Mouse (Mus musculus) embryonic fibroblast, embryonic 13.5 days (primary cell): ENCODE measurements around the gene Sptb. TPM values are rescaled to one million over a fixed set of nuclear protein-coding genes. Genes with fewer than 3 reads are reported as not detected.

Experiments
- H3K27ac ChIP-seq: 2 replicates; pipeline ENCODE4 v1.5.1; 2012; ENCODE audit warnings: low read length, control low read depth, inconsistent platforms; ENCODE audit not compliant: insufficient read depth
- H3K4me1 ChIP-seq: 2 replicates; pipeline ENCODE4 v1.6.1; 2011; ENCODE audit warnings: low read length; ENCODE audit not compliant: control insufficient read depth, insufficient read depth
- H3K4me3 ChIP-seq: 2 replicates; pipeline ENCODE4 v1.5.1; 2011; ENCODE audit warnings: mild to moderate bottlenecking, control low read depth, low read length; ENCODE audit not compliant: insufficient read depth
- CTCF ChIP-seq: IDR thresholded peaks from 2 replicates; pipeline ENCODE4 v1.5.1; 2011; ENCODE audit warnings: mild to moderate bottlenecking, control low read depth, low read length, moderate library complexity, borderline replicate concordance; ENCODE audit not compliant: insufficient read depth
- POLR2A ChIP-seq: IDR thresholded peaks from 2 replicates; pipeline ENCODE4 v1.6.1; 2011; ENCODE audit warnings: low read depth, mild to moderate bottlenecking, control low read depth, low read length, moderate library complexity
- polyA plus RNA-seq: library from polyadenylated mRNA; stranded (reverse); fragments of >200 nt; gene quantifications from 2 replicates; pipeline ENCODE4 v1.2.4, GENCODE M21; 2011; ENCODE audit warnings: low read depth; ENCODE audit not compliant: missing spikeins, insufficient read length

Gene Sptb
- not detected in 2 replicates for polyA plus RNA-seq

DNA sequence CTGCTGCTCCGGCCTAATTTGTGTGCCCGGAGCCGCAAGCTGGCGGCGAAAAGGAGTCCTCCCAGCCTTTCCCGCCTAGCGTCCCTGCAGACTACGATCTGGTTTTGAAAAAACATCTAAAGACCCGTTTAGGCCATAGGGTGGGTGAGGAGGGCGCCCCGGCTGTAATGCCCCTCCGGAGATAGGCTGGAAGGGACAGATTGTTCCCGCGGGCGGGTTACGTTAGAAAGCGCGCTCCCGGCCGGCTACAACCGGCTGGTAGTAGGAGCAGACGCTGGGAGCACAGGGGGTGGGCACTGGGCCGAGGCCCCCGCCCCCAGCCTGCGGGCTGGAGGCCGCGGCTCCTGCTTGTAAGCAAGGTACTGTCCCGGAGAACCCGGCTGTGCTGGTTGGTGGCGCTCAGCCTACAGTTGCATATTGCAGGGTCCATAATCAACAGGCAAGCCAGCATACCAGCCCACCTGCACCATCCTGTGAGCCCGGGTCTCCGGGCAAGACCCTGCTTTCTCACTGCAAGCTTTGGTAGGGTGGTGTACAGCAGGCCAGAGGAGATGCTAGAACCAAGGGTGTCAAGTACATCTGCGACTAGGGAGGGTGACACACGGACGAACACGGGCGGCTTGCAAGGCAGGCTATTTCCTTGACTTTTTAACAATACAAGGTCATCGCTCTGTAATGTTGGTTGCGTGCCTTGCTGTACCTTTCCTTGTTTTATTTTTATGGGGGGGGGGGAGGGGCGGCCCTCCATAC, at the start of gene Sptb:
TSS of gene Sptb (minus strand) at position 197 of the 750 bp plus-strand sequence.
- Histone ChIP-seq H3K4me1 (no peaks in the 10 kb centered on the region), H3K27ac (no peak within 1 kb of the TSS), H3K4me3 (peak within 1 kb of the TSS; percentile 36)
- TF ChIP-seq POLR2A (no peak), CTCF (no peak)

DNA sequence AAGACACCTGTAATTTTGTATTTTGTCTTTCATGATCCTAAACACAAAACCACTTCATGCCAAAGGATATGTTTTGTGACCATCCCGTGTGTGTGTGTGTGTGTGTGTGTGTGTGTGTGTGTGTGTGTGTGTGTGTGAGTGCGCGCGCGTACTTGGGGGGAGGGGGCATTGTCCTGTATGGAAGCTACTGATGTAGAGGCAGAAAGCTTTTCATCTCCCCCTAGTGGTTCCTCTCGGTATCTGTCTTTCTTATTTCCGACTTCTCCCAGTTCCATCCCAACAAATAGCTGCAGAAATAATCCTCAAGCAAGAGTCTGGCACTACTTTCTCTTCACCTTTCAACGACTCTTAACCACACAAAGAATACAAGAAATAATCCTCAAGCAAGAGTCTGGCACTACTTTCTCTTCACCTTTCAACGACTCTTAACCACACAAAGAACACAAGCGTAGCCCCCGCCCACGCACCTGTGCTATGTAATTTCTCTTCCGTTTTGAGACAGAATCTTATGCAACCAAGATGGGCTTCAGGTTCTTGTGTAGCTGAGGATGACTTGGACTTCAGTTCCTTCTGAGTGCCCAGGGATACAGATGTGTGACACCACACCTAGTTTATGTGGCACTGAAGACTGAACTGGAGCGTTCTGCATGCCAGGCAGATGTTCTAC, 42.4 kb upstream of the Sptb start:
- Histone ChIP-seq H3K4me1 (no peaks in the 10 kb centered on the region), H3K4me3 (no peak overlapping the region), H3K27ac (no peak overlapping the region)
- TF ChIP-seq CTCF: no peak; the same call in 1 of the 2 replicates
- TF ChIP-seq POLR2A: no peak

DNA sequence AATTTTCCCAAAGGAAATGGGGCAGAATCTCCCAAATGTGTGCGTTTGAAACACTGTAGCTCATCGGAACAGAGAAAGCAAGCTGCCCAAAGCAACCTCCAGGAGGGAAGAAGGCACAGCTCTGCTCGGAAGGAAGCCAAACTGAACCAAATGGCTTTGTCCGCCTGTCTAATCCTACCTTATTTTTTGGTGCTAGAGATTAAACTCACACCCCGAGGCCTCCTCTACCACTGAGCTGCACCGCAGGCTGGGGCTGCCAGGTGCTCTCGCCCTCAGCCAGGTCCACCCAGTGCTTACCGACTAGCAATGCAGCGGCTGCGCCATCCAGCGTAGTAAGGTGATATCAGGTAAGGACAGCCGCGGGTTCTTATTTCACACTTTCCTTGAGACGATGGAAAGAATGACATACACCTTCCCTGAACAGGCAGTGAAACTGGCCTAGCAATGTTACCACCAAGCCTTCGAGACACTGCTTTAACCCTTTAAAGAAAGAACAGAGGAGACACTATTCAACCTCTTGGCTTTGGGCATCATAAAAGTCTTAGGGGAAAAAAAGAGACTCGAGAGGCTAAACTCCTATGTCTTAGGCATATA, 40.6 kb upstream of the Sptb start:
- Histone ChIP-seq H3K4me1 (no peaks in the 10 kb centered on the region), H3K4me3 (no peak overlapping the region), H3K27ac (no peak overlapping the region)
- TF ChIP-seq POLR2A: no peak
- no peak for TF ChIP-seq CTCF

DNA sequence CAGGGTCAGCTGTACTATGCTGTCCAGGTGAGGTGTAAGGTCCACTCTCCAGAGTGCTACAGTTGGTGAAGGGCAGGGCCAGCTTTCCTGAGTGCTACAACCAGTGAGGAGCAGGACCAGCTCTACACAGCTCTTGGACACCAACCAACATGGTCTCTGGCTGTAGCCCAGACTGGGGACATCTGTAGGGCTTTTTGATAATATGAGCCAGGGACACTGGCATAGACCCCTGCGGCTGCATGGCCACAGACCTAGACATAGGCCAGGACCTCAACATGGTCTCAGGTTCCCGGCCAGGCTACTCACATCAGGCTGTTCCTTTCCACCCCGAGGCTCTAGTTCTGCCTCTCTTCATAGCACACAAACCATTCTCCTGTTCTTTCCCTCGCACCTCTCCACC, 17.6 kb upstream of the Sptb start:
- Histone ChIP-seq H3K27ac (no peak overlapping the region), H3K4me1 (no peaks in the 10 kb centered on the region)
- TF ChIP-seq CTCF: no peak
- TF ChIP-seq POLR2A: no peak

DNA sequence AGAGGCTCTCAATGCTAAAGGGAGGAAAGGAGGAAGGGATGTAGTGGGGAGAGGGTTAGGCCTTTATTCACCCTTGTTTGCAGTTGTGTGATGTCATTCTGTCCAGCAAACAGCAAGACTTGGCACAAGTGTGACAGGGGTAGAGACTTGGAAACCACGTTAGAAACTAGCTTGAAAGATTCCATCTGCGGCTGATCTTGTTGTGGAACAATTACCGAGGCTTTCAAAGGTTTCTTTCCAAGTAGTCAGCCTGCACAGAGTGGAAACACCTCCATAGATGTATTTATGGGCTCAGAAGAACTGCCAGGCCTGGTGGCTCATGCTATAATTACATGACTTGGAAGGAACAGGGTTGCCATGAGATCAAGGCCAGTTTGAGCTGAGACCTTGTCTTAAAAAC, 11.7 kb upstream of the Sptb start:
- H3K27ac ChIP-seq: no peak overlapping the region
- no peak overlapping the region for H3K4me3 ChIP-seq
- no peaks in the 10 kb centered on the region for H3K4me1 ChIP-seq
- TF ChIP-seq POLR2A (no peak), CTCF (no peak)

More for the DNA sequence above, 17.6 kb upstream of the Sptb start:
- H3K4me3 ChIP-seq: no peak overlapping the region

DNA sequence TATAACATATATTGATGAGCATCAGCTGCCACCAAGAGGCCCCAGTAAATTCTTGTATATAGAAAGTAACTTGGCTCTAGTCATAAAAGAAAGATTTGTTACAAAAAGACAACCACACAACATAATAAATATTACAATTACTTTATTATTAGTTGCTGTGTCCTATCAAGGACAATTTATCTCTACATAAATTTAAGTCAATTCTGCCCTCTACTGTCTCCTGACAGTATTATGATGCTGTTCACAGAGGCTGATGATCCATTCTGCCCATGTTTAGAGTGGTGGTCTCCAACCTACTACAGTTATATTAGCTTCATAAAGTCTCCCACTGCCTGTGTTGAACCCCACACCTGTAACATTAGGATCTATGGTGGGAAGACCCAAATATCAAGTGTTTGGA, 10.2 kb upstream of the Sptb start:
- Histone ChIP-seq H3K4me1 (no peaks in the 10 kb centered on the region), H3K27ac (no peak overlapping the region), H3K4me3 (no peak overlapping the region)
- no peak for TF ChIP-seq CTCF
- TF ChIP-seq POLR2A: no peak

DNA sequence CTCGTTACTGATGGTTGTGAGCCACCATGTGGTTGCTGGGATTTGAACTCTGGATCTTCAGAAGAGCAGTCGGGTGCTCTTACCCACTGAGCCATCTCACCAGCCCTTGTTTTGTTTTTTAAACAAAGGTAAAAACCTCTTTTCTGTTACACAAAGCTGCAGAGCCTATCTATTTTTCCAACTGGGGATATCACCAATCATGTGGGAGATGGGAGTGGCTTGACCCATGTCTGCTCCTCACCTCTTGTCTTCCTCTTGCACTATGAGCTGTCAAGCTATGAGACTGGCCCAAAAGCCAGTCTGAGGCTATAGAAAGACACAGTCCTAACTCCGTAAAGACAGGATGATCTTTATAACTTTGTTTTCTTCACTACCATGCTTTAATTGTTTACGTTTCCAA, 8.0 kb upstream of the Sptb start:
- no peak overlapping the region for H3K27ac ChIP-seq
- H3K4me3 ChIP-seq: no peak overlapping the region
- H3K4me1 ChIP-seq: no peaks in the 10 kb centered on the region
- TF ChIP-seq POLR2A (no peak), CTCF (no peak)

GRCm38 (mm10) chr12:76709795-76710350, 474 bp downstream of the Sptb start:
- no peaks in the 10 kb centered on the region for H3K4me1 ChIP-seq
- H3K4me3 ChIP-seq: peak overlapping the region; percentile 36
- H3K27ac ChIP-seq: no peak overlapping the region
- TF ChIP-seq POLR2A (no peak), CTCF (no peak)

DNA sequence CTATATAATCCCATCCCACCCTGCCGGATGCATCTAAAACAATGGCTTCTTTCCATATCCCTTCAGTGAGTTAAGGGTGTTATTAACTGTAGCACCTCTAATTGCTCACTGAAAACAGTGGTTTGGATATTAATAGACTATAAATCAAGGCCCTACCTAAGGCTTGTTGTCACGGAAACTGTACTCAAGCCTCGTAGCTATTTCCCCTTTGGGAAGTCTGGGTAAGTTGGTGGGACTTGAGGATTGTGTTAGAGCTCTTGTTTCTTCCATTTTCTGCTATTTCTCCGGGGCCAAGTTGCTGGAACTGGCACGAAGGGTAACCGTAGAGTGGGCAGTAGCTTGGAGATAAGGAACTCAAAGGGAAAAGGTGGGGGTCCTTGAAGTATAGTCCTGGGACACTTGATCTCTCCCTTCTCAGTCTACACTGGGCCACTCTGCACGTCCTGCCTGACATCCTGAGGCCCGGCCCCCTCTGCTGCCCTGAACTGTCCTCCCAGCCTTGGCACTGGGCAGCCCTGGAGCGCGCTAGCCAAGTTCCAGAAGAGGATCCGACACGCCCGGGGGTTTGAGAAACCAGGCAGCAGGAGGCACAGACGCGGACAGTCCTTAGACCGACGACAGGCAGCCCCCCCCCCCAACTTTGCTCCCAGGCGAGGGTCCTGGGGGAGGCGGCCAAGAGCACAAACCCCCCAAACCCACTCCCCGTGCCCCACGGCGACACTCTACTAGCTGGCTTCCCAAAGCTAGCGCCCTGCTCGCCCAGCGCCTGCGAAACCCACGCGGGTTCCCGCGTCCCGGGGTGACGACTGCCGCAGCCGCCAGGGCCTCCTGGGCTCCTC, 1.2 kb downstream of the Sptb start:
- Histone ChIP-seq H3K4me1 (no peaks in the 10 kb centered on the region), H3K27ac (no peak overlapping the region), H3K4me3 (peak overlapping the region; percentile 36)
- TF ChIP-seq CTCF (no peak), POLR2A (no peak)
